Mouse (Mus musculus) MEL (cell line): ENCODE measurements around the gene Gm20388. TPM values are rescaled to one million over a fixed set of nuclear protein-coding genes. Genes with fewer than 3 reads are reported as not detected.

ENCODE experiments used
- DNase-seq: peaks from one replicate; pipeline ENCODE4 v3.0.0; 2011; ENCODE audit warnings: low read depth, low spot score
- H3K27ac ChIP-seq: 2 replicates; pipeline ENCODE4 v1.5.1; 2012; ENCODE audit warnings: low read depth, mild to moderate bottlenecking, control low read depth, low read length, moderate library complexity; ENCODE audit not compliant: control insufficient read depth
- H3K27me3 ChIP-seq, 2 experiments: fragments of 150-350 bp in 1 of 2; sonication (generic) in 1 of 2; 2 replicates each; pipeline ENCODE4 v1.6.1; 2012; ENCODE audit warnings: low read length in 2 of 2, mild to moderate bottlenecking in 2 of 2, improper control_type of control experiment in 1 of 2, moderate library complexity in 1 of 2; ENCODE audit not compliant: insufficient read depth in 2 of 2, control insufficient read depth in 1 of 2
- H3K36me3 ChIP-seq, 2 experiments: 2 replicates each; pipeline ENCODE4 v1.6.1; 2012 to 2014; ENCODE audit warnings: low read length in 2 of 2, improper control_type of control experiment in 1 of 2, inconsistent platforms in 1 of 2, mild to moderate bottlenecking in 1 of 2; ENCODE audit not compliant: insufficient read depth in 2 of 2, control insufficient read depth in 1 of 2
- H3K4me1 ChIP-seq, 2 experiments: fragments of 150-350 bp in 1 of 2; sonication (generic) in 1 of 2; 2 replicates each; pipeline ENCODE4 v1.6.1; 2012; ENCODE audit warnings: low read length in 2 of 2, improper control_type of control experiment in 1 of 2, mild to moderate bottlenecking in 1 of 2; ENCODE audit not compliant: insufficient read depth in 2 of 2, control insufficient read depth in 1 of 2
- H3K4me3 ChIP-seq, 2 experiments: fragments of 150-350 bp in 1 of 2; sonication (generic) in 1 of 2; 2 replicates each; pipeline ENCODE4 v1.5.1; 2012; ENCODE audit warnings: low read depth in 2 of 2, low read length in 2 of 2, mild to moderate bottlenecking in 2 of 2, moderate library complexity in 2 of 2, control low read depth in 1 of 2, improper control_type of control experiment in 1 of 2; ENCODE audit not compliant: control insufficient read depth in 1 of 2, insufficient read depth in 1 of 2
- H3K79me2 ChIP-seq: 2 replicates; pipeline ENCODE4 v1.6.1; 2012; ENCODE audit warnings: mild to moderate bottlenecking, low read length, moderate library complexity; ENCODE audit not compliant: control insufficient read depth, poor library complexity, insufficient read depth
- H3K9ac ChIP-seq: 2 replicates; pipeline ENCODE4 v1.6.1; 2012; ENCODE audit warnings: low read depth, mild to moderate bottlenecking, control low read depth, low read length, moderate library complexity; ENCODE audit not compliant: control insufficient read depth, poor library complexity, severe bottlenecking
- H3K9me3 ChIP-seq: fragments of 150-350 bp; sonication (generic); replicated peaks from 2 replicates; pipeline ENCODE4 v1.6.1; 2012; ENCODE audit warnings: mild to moderate bottlenecking, low read length, improper control_type of control experiment, moderate library complexity; ENCODE audit not compliant: insufficient read depth
- BHLHE40 ChIP-seq: IDR thresholded peaks from 2 replicates; pipeline ENCODE4 v1.6.1; 2012; ENCODE audit warnings: low read depth, mild to moderate bottlenecking, inconsistent platforms, low read length, improper control_type of control experiment, borderline replicate concordance
- CHD1 ChIP-seq: IDR thresholded peaks from 2 replicates; pipeline ENCODE4 v1.6.1; 2012; ENCODE audit warnings: low read depth, mild to moderate bottlenecking, inconsistent platforms, low read length, improper control_type of control experiment
- CHD2 ChIP-seq: IDR thresholded peaks from 2 replicates; pipeline ENCODE4 v1.6.1; 2011; ENCODE audit warnings: low read length, improper control_type of control experiment
- CTCF ChIP-seq, 3 experiments: IDR thresholded peaks in 2 of 3; conservative IDR thresholded peaks in 1 of 3; 2 replicates each; pipeline ENCODE4 v1.5.1; 2011 to 2012; ENCODE audit warnings: low read length in 3 of 3, low read depth in 2 of 3, mild to moderate bottlenecking in 2 of 3, improper control_type of control experiment in 1 of 3, inconsistent platforms in 1 of 3, mixed read lengths in 1 of 3, moderate library complexity in 1 of 3; ENCODE audit not compliant: control insufficient read depth in 1 of 3, insufficient read depth in 1 of 3, poor library complexity in 1 of 3, severe bottlenecking in 1 of 3
- ELF1 ChIP-seq: IDR thresholded peaks from 2 replicates; pipeline ENCODE4 v1.6.1; 2014; ENCODE audit warnings: low read depth, mild to moderate bottlenecking, inconsistent platforms, low read length, improper control_type of control experiment, moderate library complexity
- GABPA ChIP-seq: IDR thresholded peaks from 2 replicates; pipeline ENCODE4 v1.6.1; 2012; ENCODE audit warnings: low read depth, mild to moderate bottlenecking, inconsistent platforms, low read length, improper control_type of control experiment, moderate library complexity
- GATA1 ChIP-seq: IDR thresholded peaks from 2 replicates; pipeline ENCODE4 v1.6.1; 2011; ENCODE audit warnings: low read depth, low read length, improper control_type of control experiment
- JUND ChIP-seq: IDR thresholded peaks from 2 replicates; pipeline ENCODE4 v1.6.1; 2011; ENCODE audit warnings: low read depth, mild to moderate bottlenecking, improper control_type of control experiment, low read length
- KAT2A ChIP-seq: conservative IDR thresholded peaks from 2 replicates; pipeline ENCODE4 v1.6.1; 2012; ENCODE audit warnings: low read depth, low read length, improper control_type of control experiment, inconsistent platforms
- MAFK ChIP-seq: IDR thresholded peaks from 2 replicates; pipeline ENCODE4 v1.6.1; 2011; ENCODE audit warnings: low read depth, mild to moderate bottlenecking, low read length, improper control_type of control experiment, borderline replicate concordance
- MAX ChIP-seq: IDR thresholded peaks from 2 replicates; pipeline ENCODE4 v1.6.1; 2011; ENCODE audit warnings: low read length, improper control_type of control experiment
- MAZ ChIP-seq: IDR thresholded peaks from 2 replicates; pipeline ENCODE4 v1.6.1; 2012; ENCODE audit warnings: low read depth, mild to moderate bottlenecking, inconsistent platforms, low read length, improper control_type of control experiment
- MXI1 ChIP-seq: IDR thresholded peaks from 2 replicates; pipeline ENCODE4 v1.6.1; 2011; ENCODE audit warnings: mild to moderate bottlenecking, low read depth, low read length, improper control_type of control experiment
- MYC ChIP-seq: IDR thresholded peaks from 2 replicates; pipeline ENCODE4 v1.6.1; 2011; ENCODE audit warnings: low read depth, mild to moderate bottlenecking, low read length, improper control_type of control experiment, moderate library complexity
- NELFE ChIP-seq: IDR thresholded peaks from 2 replicates; pipeline ENCODE4 v1.6.1; 2011; ENCODE audit warnings: low read depth, low read length, improper control_type of control experiment
- NRF1 ChIP-seq: IDR thresholded peaks from 2 replicates; pipeline ENCODE4 v1.6.1; 2014; ENCODE audit warnings: low read depth, mild to moderate bottlenecking, inconsistent platforms, low read length, improper control_type of control experiment, moderate library complexity; ENCODE audit not compliant: poor library complexity, insufficient read depth, severe bottlenecking
- POLR2A ChIP-seq, 2 experiments: IDR thresholded peaks; 2 replicates each; pipeline ENCODE4 v1.6.1; 2011 to 2012; ENCODE audit warnings: low read length in 2 of 2, mild to moderate bottlenecking in 2 of 2, control low read depth in 1 of 2, improper control_type of control experiment in 1 of 2, low read depth in 1 of 2, moderate library complexity in 1 of 2; ENCODE audit not compliant: control insufficient read depth in 1 of 2, insufficient read depth in 1 of 2, poor library complexity in 1 of 2
- POLR2AphosphoS2 ChIP-seq: IDR thresholded peaks from 2 replicates; pipeline ENCODE4 v1.6.1; 2011; ENCODE audit warnings: low read length, improper control_type of control experiment
- POLR2AphosphoS5 ChIP-seq: IDR thresholded peaks from 2 replicates; pipeline ENCODE4 v1.6.1; 2012; ENCODE audit warnings: low read depth, borderline replicate concordance, mild to moderate bottlenecking, inconsistent platforms, low read length, moderate library complexity, mixed read lengths
- RAD21 ChIP-seq: IDR thresholded peaks from 2 replicates; pipeline ENCODE4 v1.6.1; 2011; ENCODE audit warnings: mild to moderate bottlenecking, low read depth, low read length, improper control_type of control experiment
- RCOR1 ChIP-seq: IDR thresholded peaks from 2 replicates; pipeline ENCODE4 v1.6.1; 2012; ENCODE audit warnings: low read depth, mild to moderate bottlenecking, inconsistent platforms, low read length, improper control_type of control experiment
- SMC3 ChIP-seq: IDR thresholded peaks from 2 replicates; pipeline ENCODE4 v1.6.1; 2011; ENCODE audit warnings: low read depth, low read length, improper control_type of control experiment
- TAL1 ChIP-seq: IDR thresholded peaks from 2 replicates; pipeline ENCODE4 v1.6.1; 2012; ENCODE audit warnings: mild to moderate bottlenecking, inconsistent platforms, low read length, moderate library complexity, mixed read lengths
- TBP ChIP-seq: IDR thresholded peaks from 2 replicates; pipeline ENCODE4 v1.8.0; 2011; ENCODE audit warnings: low read depth, low read length, improper control_type of control experiment
- UBTF ChIP-seq: IDR thresholded peaks from 2 replicates; pipeline ENCODE4 v1.6.1; 2012; ENCODE audit warnings: low read depth, mild to moderate bottlenecking, inconsistent platforms, low read length, improper control_type of control experiment, moderate library complexity, borderline replicate concordance; ENCODE audit not compliant: insufficient read depth
- USF1 ChIP-seq: IDR thresholded peaks from 2 replicates; pipeline ENCODE4 v1.6.1; 2014; ENCODE audit warnings: low read depth, mild to moderate bottlenecking, inconsistent platforms, low read length, improper control_type of control experiment, moderate library complexity
- USF2 ChIP-seq, 2 experiments: IDR thresholded peaks; 2 replicates each; pipeline ENCODE4 v1.6.1; 2011 to 2012; ENCODE audit warnings: improper control_type of control experiment in 2 of 2, low read length in 2 of 2, borderline replicate concordance in 1 of 2, inconsistent platforms in 1 of 2, low read depth in 1 of 2, mild to moderate bottlenecking in 1 of 2; ENCODE audit not compliant: insufficient read depth in 1 of 2
- ZC3H11A ChIP-seq: IDR thresholded peaks from 2 replicates; pipeline ENCODE4 v1.6.1; 2012; ENCODE audit warnings: low read depth, mild to moderate bottlenecking, inconsistent platforms, low read length, improper control_type of control experiment
- ZKSCAN1 ChIP-seq: IDR thresholded peaks from 2 replicates; pipeline ENCODE4 v1.6.1; 2012; ENCODE audit warnings: low read depth, mild to moderate bottlenecking, inconsistent platforms, low read length, improper control_type of control experiment, moderate library complexity
- polyA plus RNA-seq, 2 experiments: library from polyadenylated mRNA; stranded (reverse) in 1 of 2; unstranded in 1 of 2; fragments of >175 nt in 1 of 2; fragments of >200 nt in 1 of 2; gene quantifications; 2 replicates each; pipeline versions ENCODE4 v1.2.1 to v1.2.4; 2012; ENCODE audit warnings: low replicate concordance in 2 of 2, low read depth in 1 of 2; ENCODE audit not compliant: insufficient read length in 2 of 2, insufficient read depth in 1 of 2, missing spikeins in 1 of 2
- total RNA-seq: library from RNA; depleted of rRNA; stranded (reverse); fragments of 300-350 nt; gene quantifications from 2 replicates; pipeline ENCODE4 v1.2.3, GENCODE M21; 2012

Gm20388 gene
- total and polyA plus RNA-seq, 3 experiments: 11.1 to 17.8 TPM; not detected in 1

DNA sequence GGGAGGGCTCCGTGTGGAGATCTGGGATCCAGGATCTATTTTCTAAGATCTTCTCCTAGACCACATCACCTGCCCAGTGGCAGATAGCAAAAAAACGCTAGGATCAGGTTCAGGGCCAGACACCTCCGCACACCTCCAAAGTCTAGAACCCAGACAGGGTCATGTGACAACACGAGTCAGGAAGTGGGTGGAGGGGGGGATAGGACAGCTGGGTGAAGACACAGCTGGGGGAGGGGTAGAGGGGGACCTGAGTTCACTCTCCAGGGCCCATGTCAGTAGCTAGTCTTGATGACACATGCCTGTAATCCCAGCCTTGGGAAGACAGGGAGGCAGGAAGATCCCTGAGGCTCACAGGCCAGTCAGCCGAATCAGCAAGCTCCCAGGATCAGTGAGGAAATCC is 1114.8 kb downstream of the Gm20388 start:
- no peaks in the 10 kb centered on the region for H3K9me3 ChIP-seq
- DNase-seq: no peak
- TF ChIP-seq JUND (no peak), GABPA (no peak), KAT2A (no peak), CHD2 (no peak), BHLHE40 (no peak), ZC3H11A (no peak), UBTF (no peak), POLR2AphosphoS2 (no peak), POLR2AphosphoS5 (no peak), CTCF (IDR thresholded peaks at IDR 0.05 in 2 of 3, conservative IDR thresholded peaks at IDR 0.05 in 1 of 3; ENCODE audit: control insufficient read depth in 1 of 3, insufficient read depth in 1 of 3, low read depth in 2 of 3, low read length in 3 of 3, poor library complexity in 1 of 3, severe bottlenecking in 1 of 3) (no peak), CHD1 (no peak), MAX (no peak)
- no peaks in the 10 kb centered on the region for H3K36me3 ChIP-seq
- H3K4me1 ChIP-seq: no peaks in the 10 kb centered on the region
- no peaks in the 10 kb centered on the region for H3K79me2 ChIP-seq
- H3K27ac ChIP-seq: no peak overlapping the region
- H3K27me3 ChIP-seq: no peaks in the 10 kb centered on the region
- H3K9ac ChIP-seq: no peak overlapping the region
- no peak overlapping the region for H3K4me3 ChIP-seq

DNA sequence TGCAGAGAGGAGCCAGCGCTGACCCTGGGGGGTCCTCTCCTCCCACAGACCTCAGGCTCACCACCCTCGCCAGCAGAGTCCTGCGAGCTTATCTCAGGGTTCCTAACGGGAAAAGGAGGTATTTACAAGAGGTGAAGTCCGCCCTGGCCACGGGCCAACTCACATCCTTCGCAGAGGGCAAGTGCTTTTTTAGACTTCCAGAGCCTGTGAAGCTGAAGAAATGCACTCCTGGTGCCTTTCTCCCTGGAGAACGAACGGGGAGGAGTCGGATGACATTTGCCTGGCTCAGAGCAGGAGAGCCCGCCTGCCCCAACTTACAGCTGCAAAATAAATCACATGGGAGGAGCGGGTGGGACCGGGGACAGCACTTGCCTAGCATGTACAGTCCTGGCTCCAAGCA is 1117.1 kb downstream of the Gm20388 start:
- no peak for DNase-seq
- TF ChIP-seq MYC (no peak), RAD21 (no peak), NELFE (no peak), GATA1 (no peak), MAFK (no peak), CTCF (IDR thresholded peaks at IDR 0.05 in 2 of 3, conservative IDR thresholded peaks at IDR 0.05 in 1 of 3; ENCODE audit: control insufficient read depth in 1 of 3, insufficient read depth in 1 of 3, low read depth in 2 of 3, low read length in 3 of 3, poor library complexity in 1 of 3, severe bottlenecking in 1 of 3) (no peak), UBTF (no peak), POLR2A (IDR thresholded peaks at IDR 0.05; ENCODE audit: control insufficient read depth in 1 of 2, insufficient read depth in 1 of 2, low read depth in 1 of 2, low read length in 2 of 2, poor library complexity in 1 of 2) (no peak), MAZ (no peak), USF1 (no peak), MXI1 (no peak), NRF1 (no peak), TAL1 (no peak), SMC3 (no peak), TBP (no peak), USF2 (IDR thresholded peaks at IDR 0.05; ENCODE audit: borderline replicate concordance in 1 of 2, insufficient read depth in 1 of 2, low read depth in 1 of 2, low read length in 2 of 2) (no peak), ZKSCAN1 (no peak), RCOR1 (no peak), ELF1 (no peak)
- Histone ChIP-seq H3K4me1 (no peaks in the 10 kb centered on the region), H3K27ac (no peak overlapping the region), H3K9me3 (no peaks in the 10 kb centered on the region), H3K9ac (no peak overlapping the region), H3K4me3 (no peak overlapping the region), H3K36me3 (no peaks in the 10 kb centered on the region), H3K79me2 (no peaks in the 10 kb centered on the region), H3K27me3 (no peaks in the 10 kb centered on the region)
